Mouse (Mus musculus): ENCODE data around the gene Cuzd1. TPM values are rescaled to one million over a fixed set of nuclear protein-coding genes. Genes with fewer than 3 reads are reported as not detected.

Cuzd1 gene
- total and polyA plus RNA-seq, 3 experiments: 0.10 TPM; not detected in 2

DNA sequence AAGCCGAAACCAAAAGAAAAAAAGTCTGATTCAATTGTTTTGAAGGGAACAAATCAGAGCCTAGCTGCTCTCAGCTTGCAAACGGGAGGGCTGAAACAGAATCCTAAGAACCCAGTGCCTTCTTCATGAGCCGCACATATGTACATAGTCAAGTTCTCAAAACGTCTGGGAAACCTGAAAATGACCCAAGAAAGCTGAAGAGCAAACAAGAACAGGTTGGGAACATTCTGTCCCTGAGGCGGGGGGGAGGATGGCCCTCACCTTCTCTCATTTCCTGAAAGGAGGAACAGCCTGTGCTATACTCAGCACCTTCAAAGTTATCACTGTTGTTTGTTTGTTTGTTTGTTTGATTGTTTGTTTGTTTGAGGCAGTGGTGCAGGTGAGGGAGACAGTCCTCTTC, 15.4 kb downstream of the Cuzd1 start:
- TF ChIP-seq CHD2 (IDR thresholded peaks at IDR 0.05; ENCODE audit: low read length): no peak
- no peak for TF ChIP-seq ZNF384 (IDR thresholded peaks at IDR 0.05; ENCODE audit: low read depth, low read length)
- TF ChIP-seq MAZ (IDR thresholded peaks at IDR 0.05; ENCODE audit: low read depth, low read length): no peak
- TF ChIP-seq SIN3A (IDR thresholded peaks at IDR 0.05; ENCODE audit: low read length): no peak
- TF ChIP-seq PAX5 (IDR thresholded peaks at IDR 0.05; ENCODE audit: low read length): no peak
- Histone ChIP-seq H3K9me3 (replicated peaks; ENCODE audit: low read length) (no peaks in the 10 kb centered on the region), H3K4me3 (replicated peaks in 1 of 3; ENCODE audit: low read depth in 2 of 3, low read length in 2 of 3, poor library complexity in 1 of 3) (no peak overlapping the region), H3K27me3 (replicated peaks) (peaks cover 13% of the 10 kb centered on the region), H3K4me2 (ENCODE audit: insufficient read depth, low read depth, poor library complexity, severe bottlenecking) (no peak overlapping the region), H3K27ac (ENCODE audit: insufficient read depth, low read depth) (no peak overlapping the region), H3K79me2 (replicated peaks; ENCODE audit: control insufficient read depth, extremely low read depth, insufficient read depth, poor library complexity, severe bottlenecking) (no peaks in the 10 kb centered on the region), H3K4me1 (ENCODE audit: control insufficient read depth in 1 of 2, insufficient read depth in 2 of 2) (peaks cover 0 to 4% of the 10 kb centered on the region in 2 experiments; a peak in 1 of 4 replicates), H3K9ac (ENCODE audit: insufficient read depth, low read depth) (no peak overlapping the region), H3K36me3 (replicated peaks in 1 of 2; ENCODE audit: control insufficient read depth in 1 of 2, insufficient read depth in 1 of 2, low read length in 1 of 2) (no peaks in the 10 kb centered on the region)
- dilution Hi-C loops (cut with MboI; ENCODE audit: extremely low pct_ligation_motif_present, extremely low pct_unique_long_range_greater_than_20kb, low sequenced_read_pairs): no loop called here
- DNase-seq (ENCODE audit: extremely low read depth): no peak
- in situ Hi-C loops (cut with MboI; ENCODE audit: low pct_ligation_motif_present, low pct_unique_long_range_greater_than_20kb, low sequenced_read_pairs): no loop called here

- no peak overlapping the region for H3K4me3 ChIP-seq (replicated peaks in 1 of 3; ENCODE audit: low read depth in 2 of 3, low read length in 2 of 3, poor library complexity in 1 of 3)
- in situ Hi-C loops (cut with MboI; ENCODE audit: low pct_ligation_motif_present, low pct_unique_long_range_greater_than_20kb, low sequenced_read_pairs): no loop called here
- no peaks in the 10 kb centered on the region for H3K9me3 ChIP-seq (replicated peaks; ENCODE audit: low read length)
- no peak overlapping the region for H3K27ac ChIP-seq (ENCODE audit: insufficient read depth, low read depth)
- H3K79me2 ChIP-seq (replicated peaks; ENCODE audit: control insufficient read depth, extremely low read depth, insufficient read depth, poor library complexity, severe bottlenecking): no peaks in the 10 kb centered on the region
- H3K4me2 ChIP-seq (ENCODE audit: insufficient read depth, low read depth, poor library complexity, severe bottlenecking): no peak overlapping the region
- no peak overlapping the region for H3K9ac ChIP-seq (ENCODE audit: insufficient read depth, low read depth)
- H3K27me3 ChIP-seq (replicated peaks): peaks cover 47% of the 10 kb centered on the region
- dilution Hi-C loops (cut with MboI; ENCODE audit: extremely low pct_ligation_motif_present, extremely low pct_unique_long_range_greater_than_20kb, low sequenced_read_pairs): no loop called here
- H3K36me3 ChIP-seq (replicated peaks in 1 of 2; ENCODE audit: control insufficient read depth in 1 of 2, insufficient read depth in 1 of 2, low read length in 1 of 2): no peaks in the 10 kb centered on the region
- TF ChIP-seq USF1 (IDR thresholded peaks at IDR 0.05; ENCODE audit: low read depth, low read length) (no peak), EP300 (IDR thresholded peaks at IDR 0.05; ENCODE audit: low read length) (no peak), CTCF (conservative IDR thresholded peaks at IDR 0.05 in 1 of 2, IDR thresholded peaks at IDR 0.05 in 1 of 2; ENCODE audit: low read depth in 2 of 2, low read length in 2 of 2) (no peak), MEF2A (IDR thresholded peaks at IDR 0.05; ENCODE audit: borderline replicate concordance, low read depth, low read length) (no peak), JUND (conservative IDR thresholded peaks at IDR 0.05; ENCODE audit: low read depth, low read length) (no peak), RAD21 (IDR thresholded peaks at IDR 0.05; ENCODE audit: low read depth, low read length) (no peak), MAX (IDR thresholded peaks at IDR 0.05; ENCODE audit: low read length) (no peak), PAX5 (IDR thresholded peaks at IDR 0.05; ENCODE audit: low read length) (no peak), NELFE (IDR thresholded peaks at IDR 0.05; ENCODE audit: low read depth, low read length) (no peak), MYC (IDR thresholded peaks at IDR 0.05; ENCODE audit: low read depth, low read length) (no peak), CHD2 (IDR thresholded peaks at IDR 0.05; ENCODE audit: low read length) (no peak), JUN (IDR thresholded peaks at IDR 0.05; ENCODE audit: insufficient read depth, low read depth, low read length) (no peak), MAFK (IDR thresholded peaks at IDR 0.05; ENCODE audit: insufficient replicate concordance, low read length) (no peak), ZKSCAN1 (IDR thresholded peaks at IDR 0.05; ENCODE audit: borderline replicate concordance, low read depth, low read length) (no peak)
- no peak for DNase-seq (ENCODE audit: extremely low read depth)
- no peaks in the 10 kb centered on the region for H3K4me1 ChIP-seq (ENCODE audit: control insufficient read depth in 1 of 2, insufficient read depth in 2 of 2)
These were observed 18.8 kb downstream of the Cuzd1 start for GRCm38 (mm10) chr7:131303340-131303739.

Measured in CH12.LX (cell line).